Comparison of ENCODE assay signal across 2 mouse cellular contexts in the genomic region with DNA sequence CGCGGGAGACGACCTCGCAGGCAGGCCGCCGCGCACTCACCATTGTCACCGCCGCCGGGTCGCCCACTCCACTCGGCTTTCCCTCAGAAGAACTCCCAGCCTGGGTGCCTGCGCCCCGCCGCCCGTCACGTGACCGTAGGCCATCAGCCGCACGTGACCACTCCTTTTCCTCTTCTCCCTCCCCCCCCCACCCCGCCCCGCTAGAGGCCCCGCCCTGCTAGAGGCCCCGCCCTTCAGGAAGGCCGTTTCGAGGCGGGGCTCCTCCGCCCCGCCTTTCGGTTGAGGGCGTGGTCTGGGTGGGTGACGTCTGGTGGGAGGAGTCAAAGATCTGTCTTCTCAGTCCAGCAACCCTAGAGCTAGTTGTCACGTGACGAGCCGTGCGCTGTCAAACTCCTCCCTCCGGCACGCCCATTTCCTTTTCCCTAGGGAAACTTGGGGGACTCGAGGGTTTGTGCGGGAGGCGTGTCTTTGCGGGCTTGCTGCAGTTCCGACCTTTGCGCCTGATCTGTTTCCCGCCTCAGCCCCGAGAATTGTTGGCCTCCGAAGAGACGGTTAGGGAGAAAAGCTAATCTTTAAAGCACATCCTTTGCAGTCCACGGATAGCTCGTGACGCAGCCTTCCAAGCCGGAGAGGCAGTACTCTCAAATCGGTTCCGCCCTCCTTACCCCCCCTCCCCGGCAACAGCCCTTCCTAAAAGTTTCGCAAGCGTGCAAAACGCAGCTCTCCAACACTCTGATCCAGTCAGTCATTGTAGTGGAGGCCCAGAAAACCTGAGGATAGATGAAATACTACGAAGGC.
A peak's percentile ranks its signal among the peaks of the same experiment; 100 is the strongest.
TF ChIP-seq lines count a peak whose summit lies in the region.

A gene (minus strand): TSS at position 188 of the 798 bp plus-strand sequence.

TF ChIP-seq in C2C12, 6 proteins besides CTCF, POLR2A, EP300 and RAD21 (continued from another document):
- no peak for TF ChIP-seq MYOD1 (IDR thresholded peaks at IDR 0.05; ENCODE audit: control insufficient read depth, insufficient read length, low read depth)

TF ChIP-seq in myocyte, 11 proteins besides CTCF, POLR2A, EP300 and RAD21 (continued from another document):
- TF ChIP-seq TCF12 (IDR thresholded peaks at IDR 0.05; ENCODE audit: insufficient read depth, poor library complexity, severe bottlenecking) (no peak), SRF (IDR thresholded peaks at IDR 0.05; ENCODE audit: control insufficient read depth, insufficient read length, low read depth) (no peak), MAX (IDR thresholded peaks at IDR 0.05; ENCODE audit: low read depth) (no peak), MYOG (IDR thresholded peaks at IDR 0.05; ENCODE audit: control insufficient read depth in 1 of 3, insufficient read depth in 1 of 3, insufficient read length in 2 of 3, low read depth in 2 of 3) (no peak), USF1 (IDR thresholded peaks at IDR 0.05; ENCODE audit: low read depth) (peak; percentile 95)
